Mouse (Mus musculus) midbrain, embryonic 11.5 days (tissue): ENCODE measurements around the gene Prpf31. TPM values are rescaled to one million over a fixed set of nuclear protein-coding genes. Genes with fewer than 3 reads are reported as not detected.

ENCODE experiments used
- ATAC-seq: fragments of 200-750 bp; cut with Nextera tagmentation; 2 replicates; pipeline ENCODE4 v1.8.0; 2017; ENCODE audit warnings: moderate TSS enrichment, moderate library complexity; ENCODE audit not compliant: low FRiP score
- DNase-seq: peaks from one replicate; pipeline ENCODE4 v3.0.0; 2015; ENCODE audit warnings: low spot score; ENCODE audit errors: missing footprints
- H3K27ac ChIP-seq: fragments of 300-500 bp; sonication (generic); 2 replicates; pipeline ENCODE4 v1.5.1; 2014; ENCODE audit warnings: low read depth, low read length
- H3K27me3 ChIP-seq: fragments of 300-500 bp; sonication (generic); 2 replicates; pipeline ENCODE4 v1.6.1; 2014; ENCODE audit warnings: mild to moderate bottlenecking, low read length, moderate library complexity, mixed read lengths; ENCODE audit not compliant: control insufficient read depth, insufficient read depth
- H3K36me3 ChIP-seq: fragments of 300-500 bp; sonication (generic); 2 replicates; pipeline ENCODE4 v1.6.1; 2014; ENCODE audit warnings: mild to moderate bottlenecking, low read length, moderate library complexity, mixed read lengths; ENCODE audit not compliant: control insufficient read depth, insufficient read depth
- H3K4me1 ChIP-seq: fragments of 300-500 bp; sonication (generic); 2 replicates; pipeline ENCODE4 v1.6.1; 2014; ENCODE audit warnings: low read length; ENCODE audit not compliant: control insufficient read depth, insufficient read depth
- H3K4me2 ChIP-seq: fragments of 300-500 bp; sonication (generic); 2 replicates; pipeline ENCODE4 v1.6.1; 2014; ENCODE audit warnings: mild to moderate bottlenecking, moderate library complexity
- H3K4me3 ChIP-seq: fragments of 300-500 bp; sonication (generic); 2 replicates; pipeline ENCODE4 v1.5.1; 2014; ENCODE audit warnings: low read depth, low read length
- H3K9ac ChIP-seq: fragments of 300-500 bp; sonication (generic); 2 replicates; pipeline ENCODE4 v1.6.1; 2014; ENCODE audit warnings: low read length
- H3K9me3 ChIP-seq: fragments of 300-500 bp; sonication (generic); 2 replicates; pipeline ENCODE4 v1.6.1; 2016; ENCODE audit warnings: low read length; ENCODE audit not compliant: control insufficient read depth
- WGBS: fragments of 180-500 bp; shearing (Covaris S2); extraction: QIAGEN DNeasy Blood & Tissue Kit; methylation state at CpG from one replicate; pipeline ENCODE4 v1.1.7; 2014; 5-methylcytosine and 5-hydroxymethylcytosine counted together
- polyA plus RNA-seq: library from polyadenylated mRNA; unstranded; fragments of >200 nt; fragmentation: Nextera tagmentation; extraction: Ambion mirVana; gene quantifications from 2 replicates; pipeline ENCODE4 v1.2.1, GENCODE M21; 2014

The Prpf31 gene
- polyA plus RNA-seq: 140 and 148 TPM in 2 replicates

GRCm38 (mm10) chr7:3629543-3630477 lies at the start of gene Prpf31, which contains the start of gene Tfpt:
Prpf31 (plus strand) TSS chr7:3629985.
Tfpt (minus strand) TSS chr7:3629929.
- H3K4me1 ChIP-seq: peaks cover 13% of the 10 kb centered on the region
- WGBS: 1% methylated on average over 47 of the region's 47 CpGs
- peak within 1 kb of the TSS; percentile 73 for H3K4me3 ChIP-seq
- peaks cover 10% of the 10 kb centered on the region; the same call in 1 of the 2 replicates for H3K36me3 ChIP-seq
- H3K9ac ChIP-seq: peak within 1 kb of the TSS; percentile 82
- no peaks in the 10 kb centered on the region for H3K9me3 ChIP-seq
- peak; percentile 99 for DNase-seq
- H3K27me3 ChIP-seq: no peaks in the 10 kb centered on the region
- peak; percentile 90 for ATAC-seq
- no peak within 1 kb of the TSS for H3K27ac ChIP-seq
- H3K4me2 ChIP-seq: peak within 1 kb of the TSS; percentile 74

- no peak overlapping the region for H3K4me2 ChIP-seq
- DNase-seq (no peak), ATAC-seq (no peak)
- WGBS: 84% methylated on average over 2 of the region's 2 CpGs
- H3K9ac ChIP-seq: no peak overlapping the region
- H3K9me3 ChIP-seq: no peaks in the 10 kb centered on the region; the same call in 1 of the 2 replicates
- no peaks in the 10 kb centered on the region for H3K4me1 ChIP-seq
- H3K27ac ChIP-seq: no peak overlapping the region
- no peak overlapping the region for H3K4me3 ChIP-seq
- H3K27me3 ChIP-seq: no peaks in the 10 kb centered on the region
- no peaks in the 10 kb centered on the region for H3K36me3 ChIP-seq
Observed at GRCm38 (mm10) chr7:3580029-3580428, 49.8 kb upstream of the Prpf31 start.

- no peaks in the 10 kb centered on the region for H3K9me3 ChIP-seq
- WGBS: 17% methylated on average over 6 of the region's 6 CpGs
- DNase-seq: no peak
- H3K4me3 ChIP-seq: no peak overlapping the region
- peaks cover 2% of the 10 kb centered on the region; the same call in 1 of the 2 replicates for H3K4me1 ChIP-seq
- H3K4me2 ChIP-seq: no peak overlapping the region
- no peak overlapping the region for H3K9ac ChIP-seq
- ATAC-seq: no peak
- H3K27me3 ChIP-seq: no peaks in the 10 kb centered on the region
- no peak overlapping the region for H3K27ac ChIP-seq
- H3K36me3 ChIP-seq: no peaks in the 10 kb centered on the region
Observed at GRCm38 (mm10) chr7:3585763-3586162, 44.0 kb upstream of the Prpf31 start.

- 3% methylated on average over 5 of the region's 5 CpGs for WGBS
- Histone ChIP-seq H3K4me2 (0 out of 2 replicates have a peak overlapping the region, but pooled peaks have one; percentile 8), H3K36me3 (no peaks in the 10 kb centered on the region), H3K27ac (no peak overlapping the region), H3K9ac (no peak overlapping the region), H3K27me3 (no peaks in the 10 kb centered on the region), H3K9me3 (no peaks in the 10 kb centered on the region), H3K4me3 (no peak overlapping the region), H3K4me1 (peaks cover 2% of the 10 kb centered on the region; the same call in 1 of the 2 replicates)
- no peak for ATAC-seq
- DNase-seq: no peak
Observed at GRCm38 (mm10) chr7:3586255-3586654, 43.5 kb upstream of the Prpf31 start.

- no peaks in the 10 kb centered on the region for H3K27me3 ChIP-seq
- 83% methylated on average over 1 of the region's 1 CpGs for WGBS
Observed at GRCm38 (mm10) chr7:3587292-3587691, 42.5 kb upstream of the Prpf31 start.

GRCm38 (mm10) chr7:3590550-3590949 lies 39.2 kb upstream of the Prpf31 start:
- no peak overlapping the region for H3K27ac ChIP-seq
- ATAC-seq (no peak), DNase-seq (no peak)
- peaks cover 2% of the 10 kb centered on the region; the same call in 1 of the 2 replicates for H3K4me1 ChIP-seq
- H3K4me3 ChIP-seq: no peak overlapping the region
- H3K9me3 ChIP-seq: no peaks in the 10 kb centered on the region
- H3K36me3 ChIP-seq: no peaks in the 10 kb centered on the region
- 78% methylated on average over 3 of the region's 3 CpGs for WGBS
- H3K4me2 ChIP-seq: no peak overlapping the region
- no peaks in the 10 kb centered on the region for H3K27me3 ChIP-seq
- no peak overlapping the region for H3K9ac ChIP-seq

More at GRCm38 (mm10) chr7:3587292-3587691, 42.5 kb upstream of the Prpf31 start:
- Histone ChIP-seq H3K36me3 (no peaks in the 10 kb centered on the region), H3K9ac (no peak overlapping the region), H3K4me3 (no peak overlapping the region), H3K9me3 (no peaks in the 10 kb centered on the region), H3K4me2 (no peak overlapping the region), H3K4me1 (peaks cover 2% of the 10 kb centered on the region; the same call in 1 of the 2 replicates), H3K27ac (no peak overlapping the region)
- DNase-seq (no peak), ATAC-seq (no peak)

- H3K27me3 ChIP-seq: no peaks in the 10 kb centered on the region
- no peak overlapping the region for H3K4me3 ChIP-seq
- WGBS: 69% methylated on average over 1 of the region's 1 CpGs
- DNase-seq (no peak), ATAC-seq (no peak)
- H3K27ac ChIP-seq: no peak overlapping the region
- H3K4me2 ChIP-seq: no peak overlapping the region
- H3K9ac ChIP-seq: no peak overlapping the region
- 0 out of 2 replicates have a peak, but pooled peaks cover 2% of the 10 kb centered on the region for H3K4me1 ChIP-seq
- no peaks in the 10 kb centered on the region for H3K36me3 ChIP-seq
- H3K9me3 ChIP-seq: no peaks in the 10 kb centered on the region
Observed at GRCm38 (mm10) chr7:3591534-3591933, 38.3 kb upstream of the Prpf31 start.

- ATAC-seq: no peak
- Histone ChIP-seq H3K9ac (no peak overlapping the region), H3K27ac (no peak overlapping the region), H3K4me1 (no peaks in the 10 kb centered on the region), H3K27me3 (no peaks in the 10 kb centered on the region), H3K36me3 (no peaks in the 10 kb centered on the region), H3K9me3 (no peaks in the 10 kb centered on the region), H3K4me3 (no peak overlapping the region), H3K4me2 (no peak overlapping the region)
- DNase-seq: no peak
Observed at GRCm38 (mm10) chr7:3593855-3594254, 35.9 kb upstream of the Prpf31 start.

GRCm38 (mm10) chr7:3594686-3595085 lies 35.1 kb upstream of the Prpf31 start:
- Histone ChIP-seq H3K9me3 (no peaks in the 10 kb centered on the region), H3K4me1 (no peaks in the 10 kb centered on the region), H3K27ac (no peak overlapping the region), H3K9ac (no peak overlapping the region), H3K27me3 (no peaks in the 10 kb centered on the region), H3K36me3 (no peaks in the 10 kb centered on the region), H3K4me2 (no peak overlapping the region), H3K4me3 (no peak overlapping the region)
- DNase-seq (no peak), ATAC-seq (no peak)
- 38% methylated on average over 5 of the region's 5 CpGs for WGBS
